Mouse (Mus musculus) midbrain, embryonic 11.5 days (tissue): Measurements from ENCODE around the gene Mc1r. TPM values are rescaled to one million over a fixed set of nuclear protein-coding genes. Genes with fewer than 3 reads are reported as not detected.
A peak's percentile ranks its signal among the peaks of the same experiment; 100 is the strongest.
"Not testable (repeated sequence)": the region's sequence is repeated elsewhere in the genome, so short reads cannot be mapped to it uniquely, and the experiment has no call there.

Experiments
- ATAC-seq: fragments of 200-750 bp; cut with Nextera tagmentation; 2 replicates; pipeline ENCODE4 v1.8.0; 2017; ENCODE audit warnings: moderate TSS enrichment, moderate library complexity; ENCODE audit not compliant: low FRiP score
- DNase-seq: peaks from one replicate; pipeline ENCODE4 v3.0.0; 2015; ENCODE audit warnings: low spot score; ENCODE audit errors: missing footprints
- H3K27ac ChIP-seq: fragments of 300-500 bp; sonication (generic); 2 replicates; pipeline ENCODE4 v1.5.1; 2014; ENCODE audit warnings: low read depth, low read length
- H3K27me3 ChIP-seq: fragments of 300-500 bp; sonication (generic); 2 replicates; pipeline ENCODE4 v1.6.1; 2014; ENCODE audit warnings: mild to moderate bottlenecking, low read length, moderate library complexity, mixed read lengths; ENCODE audit not compliant: control insufficient read depth, insufficient read depth
- H3K36me3 ChIP-seq: fragments of 300-500 bp; sonication (generic); 2 replicates; pipeline ENCODE4 v1.6.1; 2014; ENCODE audit warnings: mild to moderate bottlenecking, low read length, moderate library complexity, mixed read lengths; ENCODE audit not compliant: control insufficient read depth, insufficient read depth
- H3K4me1 ChIP-seq: fragments of 300-500 bp; sonication (generic); 2 replicates; pipeline ENCODE4 v1.6.1; 2014; ENCODE audit warnings: low read length; ENCODE audit not compliant: control insufficient read depth, insufficient read depth
- H3K4me2 ChIP-seq: fragments of 300-500 bp; sonication (generic); 2 replicates; pipeline ENCODE4 v1.6.1; 2014; ENCODE audit warnings: mild to moderate bottlenecking, moderate library complexity
- H3K4me3 ChIP-seq: fragments of 300-500 bp; sonication (generic); 2 replicates; pipeline ENCODE4 v1.5.1; 2014; ENCODE audit warnings: low read depth, low read length
- H3K9ac ChIP-seq: fragments of 300-500 bp; sonication (generic); 2 replicates; pipeline ENCODE4 v1.6.1; 2014; ENCODE audit warnings: low read length
- H3K9me3 ChIP-seq: fragments of 300-500 bp; sonication (generic); 2 replicates; pipeline ENCODE4 v1.6.1; 2016; ENCODE audit warnings: low read length; ENCODE audit not compliant: control insufficient read depth
- WGBS: fragments of 180-500 bp; shearing (Covaris S2); extraction: QIAGEN DNeasy Blood & Tissue Kit; methylation state at CpG from one replicate; pipeline ENCODE4 v1.1.7; 2014; 5-methylcytosine and 5-hydroxymethylcytosine counted together
- polyA plus RNA-seq: library from polyadenylated mRNA; unstranded; fragments of >200 nt; fragmentation: Nextera tagmentation; extraction: Ambion mirVana; gene quantifications from 2 replicates; pipeline ENCODE4 v1.2.1, GENCODE M21; 2014

Mc1r gene
- polyA plus RNA-seq, 1 experiment from 2014 or later = 0.12 TPM

DNA sequence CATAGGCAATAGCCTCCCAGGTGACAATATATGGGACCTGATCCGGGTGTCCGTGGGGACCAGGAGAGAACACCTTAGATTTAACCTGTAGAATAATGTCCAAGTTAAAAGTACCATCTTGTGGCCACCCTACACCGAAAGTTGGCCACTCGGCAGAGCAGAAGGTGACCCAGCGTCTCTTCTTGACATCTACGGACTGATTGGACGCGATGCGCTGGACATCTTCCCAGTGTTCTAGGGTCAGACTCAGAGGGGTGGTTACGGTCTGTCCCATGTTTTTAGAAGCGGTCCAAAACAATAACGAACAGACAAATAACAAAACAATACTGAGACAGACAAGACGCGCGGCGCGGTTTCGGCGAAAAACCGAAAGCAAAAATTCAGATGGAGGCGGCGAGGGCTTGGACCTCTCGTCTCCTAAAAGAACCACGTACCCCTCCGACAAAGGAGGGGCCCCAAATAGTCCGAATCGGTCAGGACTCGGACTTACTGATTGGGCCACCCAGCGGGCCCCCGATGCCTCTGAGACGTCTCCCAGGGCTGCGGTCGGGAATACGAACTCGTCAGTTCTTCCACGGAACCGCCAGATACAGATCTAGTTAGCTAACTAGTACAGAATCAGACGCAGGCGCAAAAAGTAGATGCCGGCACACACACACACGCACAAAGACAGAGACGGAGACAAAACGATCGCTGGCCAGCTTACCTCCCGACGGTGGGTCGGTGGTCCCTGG is 26.5 kb downstream of the Mc1r start:
- not testable (repeated sequence) for H3K27ac ChIP-seq, H3K4me1 ChIP-seq, ATAC-seq, H3K4me2 ChIP-seq, H3K27me3 ChIP-seq, H3K4me3 ChIP-seq, H3K9ac ChIP-seq, H3K36me3 ChIP-seq
- DNase-seq = peak; percentile 54
- 96% methylated on average over 47 of the region's 47 CpGs for WGBS
- peaks cover 22% of the 10 kb centered on the region for H3K9me3 ChIP-seq

DNA sequence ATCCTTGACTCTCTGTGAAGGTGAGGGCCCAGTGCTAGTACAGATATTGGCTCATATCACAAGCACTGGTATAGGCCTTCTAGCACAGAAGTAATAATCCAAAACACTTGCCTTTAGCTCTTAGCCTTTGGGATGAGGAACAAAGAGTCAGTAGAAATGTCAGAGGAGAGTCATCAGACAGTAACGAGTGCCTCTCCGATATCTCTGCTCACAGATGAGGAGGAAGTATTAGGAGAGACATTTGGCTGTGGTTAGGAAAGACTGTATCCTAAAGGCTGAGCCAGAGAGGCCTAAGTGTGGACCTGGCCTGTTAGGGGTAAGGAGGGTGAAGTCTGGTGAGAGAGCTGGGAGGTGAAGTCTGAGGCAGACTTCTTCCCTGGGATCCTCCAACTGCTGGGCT is 34.9 kb downstream of the Mc1r start:
- Histone ChIP-seq H3K9ac (no peak overlapping the region), H3K27ac (no peak overlapping the region), H3K4me2 (no peak overlapping the region), H3K4me3 (no peak overlapping the region), H3K4me1 (peaks cover 3% of the 10 kb centered on the region; the same call in 1 of the 2 replicates), H3K9me3 (no peaks in the 10 kb centered on the region), H3K36me3 (no peaks in the 10 kb centered on the region), H3K27me3 (no peaks in the 10 kb centered on the region)
- WGBS = 90% methylated on average over 2 of the region's 2 CpGs
- ATAC-seq (no peak), DNase-seq (no peak)

DNA sequence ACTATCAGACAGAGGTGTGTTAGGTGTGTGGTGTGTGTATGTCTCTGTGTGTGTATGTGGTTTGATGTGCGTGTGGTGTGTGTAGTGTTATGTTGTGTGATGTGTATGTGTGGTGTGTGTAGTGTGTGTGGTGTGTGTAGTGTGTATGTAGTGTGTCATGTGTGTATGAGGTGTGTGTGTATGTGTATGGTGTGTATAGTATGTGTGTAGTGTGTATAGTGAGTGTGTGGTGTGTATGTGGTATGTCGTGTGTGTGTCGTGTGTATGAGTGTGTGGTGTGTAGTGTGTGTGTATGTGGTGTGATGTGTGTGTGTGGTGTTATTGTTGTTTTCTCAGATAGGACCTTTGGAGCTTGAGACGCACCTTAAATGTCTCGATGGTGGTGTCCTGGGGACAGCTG is 35.4 kb downstream of the Mc1r start:
- Histone ChIP-seq H3K27me3 (no peaks in the 10 kb centered on the region), H3K9ac (no peak overlapping the region), H3K4me2 (peak overlapping the region; percentile 59; the same call in 1 of the 2 replicates), H3K36me3 (no peaks in the 10 kb centered on the region), H3K9me3 (no peaks in the 10 kb centered on the region), H3K27ac (no peak overlapping the region), H3K4me1 (peaks cover 3% of the 10 kb centered on the region; the same call in 1 of the 2 replicates), H3K4me3 (no peak overlapping the region)
- no peak for DNase-seq
- ATAC-seq = peak; percentile 43; the same call in 1 of the 2 replicates
- WGBS = 84% methylated on average over 5 of the region's 5 CpGs

DNA sequence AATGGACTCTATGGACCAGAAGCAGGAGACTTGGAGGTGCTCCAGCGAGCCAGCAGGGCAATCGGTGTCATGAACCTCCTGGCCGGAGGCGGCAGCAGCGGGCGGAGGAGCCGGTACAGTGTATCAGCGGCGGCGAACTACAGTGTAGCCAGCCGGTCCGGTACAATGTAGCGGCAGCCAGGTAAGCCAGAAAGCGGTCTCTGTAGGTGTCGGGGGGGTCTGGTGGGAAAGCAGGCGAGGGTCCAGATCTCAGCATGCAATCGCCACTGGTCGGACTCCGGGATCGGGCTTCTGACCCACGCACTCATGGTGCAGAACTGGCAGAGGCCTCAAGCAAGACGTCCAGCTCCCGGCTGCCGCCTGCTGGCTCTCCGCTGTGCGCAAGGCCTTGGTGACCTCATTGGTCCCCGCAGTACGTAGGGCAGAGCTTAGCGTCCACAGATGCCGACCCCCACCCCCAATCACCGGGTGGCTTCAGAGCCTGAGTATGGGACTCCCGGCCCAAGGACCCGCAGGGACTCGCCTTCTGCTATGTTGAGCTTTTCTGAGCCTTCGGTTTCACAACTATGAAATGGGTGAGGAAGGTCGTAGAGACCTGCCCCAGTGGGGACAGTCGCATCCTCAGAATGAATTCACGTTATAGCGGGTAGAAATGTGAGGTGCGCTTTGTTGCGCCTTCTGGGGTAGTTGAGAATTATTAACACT is 36.1 kb downstream of the Mc1r start:
- Histone ChIP-seq H3K4me2 (peak overlapping the region; percentile 59), H3K9ac (peak overlapping the region; percentile 85), H3K4me1 (peaks cover 3% of the 10 kb centered on the region; the same call in 1 of the 2 replicates), H3K27ac (0 out of 2 replicates have a peak overlapping the region, but pooled peaks have one; percentile 45), H3K36me3 (no peaks in the 10 kb centered on the region), H3K9me3 (no peaks in the 10 kb centered on the region), H3K4me3 (peak overlapping the region; percentile 62), H3K27me3 (no peaks in the 10 kb centered on the region)
- ATAC-seq (peak; percentile 96), DNase-seq (peak; percentile 100)
- 2% methylated on average over 41 of the region's 41 CpGs for WGBS

DNA sequence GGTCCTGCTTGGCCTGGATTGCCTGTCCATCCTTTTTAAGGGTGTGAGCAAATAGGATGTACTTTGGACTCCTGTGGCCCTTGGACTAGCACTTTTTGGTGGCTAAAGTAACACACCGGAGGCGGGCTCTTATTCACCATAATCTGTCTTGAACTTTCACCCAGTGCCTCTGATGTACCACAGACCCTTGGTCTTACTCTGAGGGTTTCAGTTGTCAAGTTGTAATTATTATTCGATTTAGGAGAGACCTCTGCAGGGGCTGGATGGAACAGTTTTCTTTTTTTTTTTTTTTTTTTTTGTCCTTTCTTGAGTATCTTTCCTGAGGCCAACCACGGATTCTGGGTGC is 36.6 kb downstream of the Mc1r start:
- H3K27me3 ChIP-seq = no peaks in the 10 kb centered on the region
- H3K4me1 ChIP-seq = peaks cover 3% of the 10 kb centered on the region; the same call in 1 of the 2 replicates
- DNase-seq (no peak), ATAC-seq (no peak)
- H3K27ac ChIP-seq = no peak overlapping the region
- H3K4me3 ChIP-seq = peak overlapping the region; percentile 62
- no peaks in the 10 kb centered on the region for H3K9me3 ChIP-seq
- no peaks in the 10 kb centered on the region for H3K36me3 ChIP-seq
- 31% methylated on average over 4 of the region's 4 CpGs for WGBS
- H3K4me2 ChIP-seq = peak overlapping the region; percentile 59
- peak overlapping the region; percentile 85 for H3K9ac ChIP-seq

DNA sequence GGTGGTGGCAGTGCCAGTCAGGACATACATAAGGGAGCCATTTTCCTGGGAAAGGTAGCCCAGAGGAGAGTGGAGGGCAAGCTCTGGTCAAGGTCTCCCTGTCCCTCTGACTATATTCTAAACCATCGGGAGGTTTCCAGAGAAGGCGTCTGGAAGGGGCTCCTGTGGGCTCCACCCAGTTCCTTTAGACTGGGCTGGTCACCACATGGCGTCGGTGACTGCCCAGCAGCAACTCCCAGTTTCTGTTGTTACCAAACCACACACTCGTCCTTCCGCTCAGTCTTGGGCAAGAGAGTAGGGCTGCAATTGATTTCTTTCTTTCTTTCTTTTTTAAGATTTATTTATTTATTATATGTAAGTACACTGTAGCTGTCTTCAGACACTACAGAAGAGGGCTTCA is 37.2 kb downstream of the Mc1r start:
- H3K9me3 ChIP-seq = no peaks in the 10 kb centered on the region
- no peak for DNase-seq
- no peak overlapping the region for H3K27ac ChIP-seq
- no peak overlapping the region; the same call in 1 of the 2 replicates for H3K4me3 ChIP-seq
- peaks cover 3% of the 10 kb centered on the region; the same call in 1 of the 2 replicates for H3K4me1 ChIP-seq
- no peak overlapping the region for H3K4me2 ChIP-seq
- 92% methylated on average over 6 of the region's 6 CpGs for WGBS
- ATAC-seq = no peak
- no peaks in the 10 kb centered on the region for H3K27me3 ChIP-seq
- H3K36me3 ChIP-seq = no peaks in the 10 kb centered on the region
- no peak overlapping the region for H3K9ac ChIP-seq

DNA sequence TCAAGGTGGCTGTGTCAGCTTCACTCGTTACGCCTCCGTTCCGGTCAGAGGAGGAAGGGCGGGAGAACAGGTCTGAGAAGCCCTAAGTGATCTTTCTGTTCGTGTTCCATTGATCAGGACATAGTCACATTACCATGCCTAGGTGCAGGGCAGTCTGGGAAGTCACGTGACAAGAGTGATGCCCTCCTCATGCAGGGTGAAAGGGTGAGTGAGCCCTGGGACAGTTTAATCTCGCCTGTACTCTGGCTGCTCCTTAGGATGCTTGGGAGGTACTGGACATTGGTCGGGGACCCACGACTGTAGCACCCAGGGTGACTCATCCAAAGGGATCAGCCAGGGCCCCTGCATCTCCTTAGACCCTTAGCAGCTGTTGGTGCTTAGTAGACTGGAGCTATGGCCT is 39.1 kb downstream of the Mc1r start:
- WGBS = 88% methylated on average over 10 of the region's 10 CpGs
- ATAC-seq (no peak), DNase-seq (no peak)
- Histone ChIP-seq H3K9ac (no peak overlapping the region), H3K9me3 (no peaks in the 10 kb centered on the region), H3K4me1 (peaks cover 3% of the 10 kb centered on the region; the same call in 1 of the 2 replicates), H3K4me2 (no peak overlapping the region), H3K27me3 (no peaks in the 10 kb centered on the region), H3K27ac (no peak overlapping the region), H3K4me3 (no peak overlapping the region), H3K36me3 (no peaks in the 10 kb centered on the region)

DNA sequence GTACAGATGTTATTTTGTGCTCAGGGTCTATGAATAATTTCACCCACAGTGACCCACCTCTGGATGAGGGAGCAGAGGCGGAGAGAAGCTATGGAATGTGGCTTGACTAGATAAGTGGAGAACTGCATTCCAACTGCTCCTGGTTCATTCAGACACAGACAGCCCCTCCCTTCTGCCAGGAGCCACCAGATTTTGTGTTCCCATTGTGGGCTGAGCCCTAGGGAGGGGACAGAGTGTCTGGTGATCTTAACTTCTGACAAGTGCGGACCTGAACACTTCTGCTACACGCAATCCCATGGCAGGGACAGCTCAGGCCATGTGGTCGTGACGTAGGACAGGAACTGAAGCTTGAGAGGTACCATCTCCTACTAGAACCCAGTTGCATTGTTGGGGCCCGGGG is 39.9 kb downstream of the Mc1r start:
- no peaks in the 10 kb centered on the region for H3K27me3 ChIP-seq
- 92% methylated on average over 6 of the region's 6 CpGs for WGBS
- no peak overlapping the region for H3K27ac ChIP-seq
- H3K4me1 ChIP-seq = peaks cover 3% of the 10 kb centered on the region; the same call in 1 of the 2 replicates
- no peaks in the 10 kb centered on the region for H3K9me3 ChIP-seq
- ATAC-seq (no peak), DNase-seq (no peak)
- no peaks in the 10 kb centered on the region for H3K36me3 ChIP-seq
- H3K4me3 ChIP-seq = no peak overlapping the region
- no peak overlapping the region for H3K9ac ChIP-seq
- H3K4me2 ChIP-seq = no peak overlapping the region

DNA sequence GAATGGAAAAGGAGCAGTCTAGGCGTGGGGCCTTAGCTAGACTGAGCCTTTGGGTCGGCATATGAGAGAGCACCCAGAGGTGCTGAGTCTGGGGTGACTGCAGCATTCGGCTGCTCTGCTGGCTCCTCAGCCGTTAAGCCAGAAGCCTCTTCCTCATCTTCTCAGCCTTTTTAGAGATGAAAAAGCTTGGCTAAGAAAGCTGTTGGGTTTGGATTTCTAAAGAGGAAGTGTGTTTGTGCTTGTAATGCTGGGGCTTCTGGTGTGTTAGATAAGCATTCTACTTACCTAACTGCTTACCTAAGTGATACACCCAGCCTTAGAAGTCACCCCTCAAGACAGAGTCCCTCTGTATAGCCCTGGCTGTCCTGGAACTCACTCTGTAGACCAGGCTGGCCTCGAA is 43.9 kb downstream of the Mc1r start:
- ATAC-seq = no peak
- no peak overlapping the region for H3K9ac ChIP-seq
- no peaks in the 10 kb centered on the region for H3K27me3 ChIP-seq
- H3K4me1 ChIP-seq = no peaks in the 10 kb centered on the region
- no peak for DNase-seq
- H3K4me3 ChIP-seq = no peak overlapping the region
- H3K9me3 ChIP-seq = no peaks in the 10 kb centered on the region
- no peak overlapping the region for H3K27ac ChIP-seq
- no peak overlapping the region for H3K4me2 ChIP-seq
- WGBS = 95% methylated on average over 5 of the region's 5 CpGs
- peaks cover 10% of the 10 kb centered on the region for H3K36me3 ChIP-seq
